Comparison of ENCODE assay signal across 8 mouse cellular contexts in the genomic region with DNA sequence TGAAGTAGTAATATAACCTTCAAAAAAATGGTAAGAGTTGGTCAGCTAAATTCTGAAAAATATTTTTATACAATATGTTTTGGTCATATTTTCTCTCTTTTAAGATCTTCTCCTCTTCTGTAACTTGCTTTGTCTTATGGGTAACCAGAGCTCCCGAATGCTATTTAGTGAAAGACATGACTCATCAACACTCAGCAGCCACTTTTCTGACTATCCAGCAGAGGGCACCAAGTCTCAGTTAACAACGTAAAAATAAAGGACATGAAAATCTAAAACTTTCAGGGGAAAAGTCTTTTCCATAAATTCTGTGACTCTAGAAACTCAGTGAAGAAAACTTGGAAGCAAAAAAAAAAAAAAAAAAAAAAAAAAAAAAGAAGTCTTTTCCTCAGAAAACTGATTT.
DNase-seq lines count a peak whose midpoint lies in the region; ATAC-seq lines count a peak whose summit lies in the region.

No protein-coding gene starts in this region.

- no peaks in the 10 kb centered on the region for H3K4me1 ChIP-seq in hindbrain, embryonic 16.5 days (ENCODE audit: control insufficient read depth, insufficient read depth, low read depth, low read length)
- H3K4me1 ChIP-seq in hindbrain, embryonic 10.5 days (replicated peaks): no peaks in the 10 kb centered on the region
- H3K4me1 ChIP-seq in neural tube, embryonic 11.5 days (ENCODE audit: control insufficient read depth, insufficient read depth, low read length): no peaks in the 10 kb centered on the region
- H3K4me1 ChIP-seq in neural tube, embryonic 15.5 days: no peaks in the 10 kb centered on the region
- H3K4me1 ChIP-seq in midbrain, embryonic 15.5 days: no peaks in the 10 kb centered on the region

- no peaks in the 10 kb centered on the region for H3K36me3 ChIP-seq in hindbrain, embryonic 16.5 days (ENCODE audit: control insufficient read depth, insufficient read depth, low read length)
- H3K36me3 ChIP-seq in hindbrain, embryonic 10.5 days: no peaks in the 10 kb centered on the region
- no peaks in the 10 kb centered on the region for H3K36me3 ChIP-seq in neural tube, embryonic 11.5 days (ENCODE audit: control insufficient read depth, insufficient read depth, low read length)
- H3K36me3 ChIP-seq in neural tube, embryonic 15.5 days: no peaks in the 10 kb centered on the region
- H3K36me3 ChIP-seq in midbrain, embryonic 15.5 days (replicated peaks): no peaks in the 10 kb centered on the region

- no peak for DNase-seq in hindbrain, embryonic 10.5 days (ENCODE audit: low spot score)
- DNase-seq in neural tube, embryonic 11.5 days (ENCODE audit: low spot score): peak; percentile 16
- DNase-seq in gastrocnemius, postnatal 4 days (ENCODE audit: low spot score in 2 of 2): no peak
- DNase-seq in heart, adult 9 months (ENCODE audit: low spot score in 2 of 2): no peak

- no peak overlapping the region for H3K27ac ChIP-seq in hindbrain, embryonic 16.5 days (ENCODE audit: low read depth, low read length)
- H3K27ac ChIP-seq in hindbrain, embryonic 10.5 days: no peak overlapping the region
- H3K27ac ChIP-seq in neural tube, embryonic 11.5 days (ENCODE audit: low read depth, low read length): no peak overlapping the region
- H3K27ac ChIP-seq in neural tube, embryonic 15.5 days (replicated peaks): no peak overlapping the region
- H3K27ac ChIP-seq in midbrain, embryonic 15.5 days: no peak overlapping the region

- no peaks in the 10 kb centered on the region for H3K9me3 ChIP-seq in hindbrain, embryonic 16.5 days (ENCODE audit: control insufficient read depth, low read length)
- no peaks in the 10 kb centered on the region for H3K9me3 ChIP-seq in hindbrain, embryonic 10.5 days
- no peaks in the 10 kb centered on the region for H3K9me3 ChIP-seq in neural tube, embryonic 11.5 days (ENCODE audit: control insufficient read depth, low read length)
- H3K9me3 ChIP-seq in neural tube, embryonic 15.5 days (replicated peaks): no peaks in the 10 kb centered on the region
- H3K9me3 ChIP-seq in midbrain, embryonic 15.5 days: no peaks in the 10 kb centered on the region

- H3K27me3 ChIP-seq in hindbrain, embryonic 16.5 days (replicated peaks; ENCODE audit: control insufficient read depth, insufficient read depth, low read length): no peaks in the 10 kb centered on the region
- H3K27me3 ChIP-seq in hindbrain, embryonic 10.5 days (ENCODE audit: insufficient read depth, poor library complexity, severe bottlenecking): no peaks in the 10 kb centered on the region
- H3K27me3 ChIP-seq in neural tube, embryonic 11.5 days (ENCODE audit: control insufficient read depth, insufficient read depth, low read length): no peaks in the 10 kb centered on the region
- no peaks in the 10 kb centered on the region for H3K27me3 ChIP-seq in neural tube, embryonic 15.5 days (replicated peaks)
- H3K27me3 ChIP-seq in midbrain, embryonic 15.5 days (replicated peaks): no peaks in the 10 kb centered on the region

- no peak overlapping the region for H3K4me3 ChIP-seq in hindbrain, embryonic 16.5 days (ENCODE audit: low read length)
- no peak overlapping the region for H3K4me3 ChIP-seq in hindbrain, embryonic 10.5 days
- no peak overlapping the region for H3K4me3 ChIP-seq in neural tube, embryonic 11.5 days (ENCODE audit: low read depth, low read length)
- H3K4me3 ChIP-seq in neural tube, embryonic 15.5 days (replicated peaks): no peak overlapping the region
- no peak overlapping the region for H3K4me3 ChIP-seq in midbrain, embryonic 15.5 days

- no peak overlapping the region for H3K4me2 ChIP-seq in hindbrain, embryonic 16.5 days (ENCODE audit: low read length)
- H3K4me2 ChIP-seq in neural tube, embryonic 11.5 days (ENCODE audit: low read depth): no peak overlapping the region
- H3K4me2 ChIP-seq in neural tube, embryonic 15.5 days: no peak overlapping the region
- no peak overlapping the region for H3K4me2 ChIP-seq in midbrain, embryonic 15.5 days

- ATAC-seq in hindbrain, embryonic 16.5 days: peak; percentile 63; the same call in 1 of the 2 replicates
- ATAC-seq in neural tube, embryonic 11.5 days (ENCODE audit: insufficient read depth, low FRiP score, low TSS enrichment): peak; percentile 61
- ATAC-seq in neural tube, embryonic 15.5 days (ENCODE audit: low FRiP score): no peak; the same call in 1 of the 2 replicates
- ATAC-seq in common myeloid progenitor, adult 5-6 weeks (replicated peaks; ENCODE audit: low read depth, poor library complexity, severe bottlenecking): peak; percentile 81
- 0 out of 2 replicates have a peak, but pooled peaks have one; percentile 67 for ATAC-seq in midbrain, embryonic 15.5 days (replicated peaks)

- 5% methylated on average over 2 of the region's 2 CpGs for WGBS in hindbrain, embryonic 16.5 days
- WGBS in hindbrain, embryonic 10.5 days: 21% methylated on average over 2 of the region's 2 CpGs
- WGBS in neural tube, embryonic 11.5 days: 31% methylated on average over 2 of the region's 2 CpGs
- WGBS in neural tube, embryonic 15.5 days: 8% methylated on average over 2 of the region's 2 CpGs
- 11% methylated on average over 2 of the region's 2 CpGs for WGBS in midbrain, embryonic 15.5 days

- no peak overlapping the region for H3K9ac ChIP-seq in hindbrain, embryonic 16.5 days (ENCODE audit: low read depth, low read length)
- no peak overlapping the region for H3K9ac ChIP-seq in neural tube, embryonic 11.5 days (ENCODE audit: low read length)
- no peak overlapping the region for H3K9ac ChIP-seq in neural tube, embryonic 15.5 days (replicated peaks)
- H3K9ac ChIP-seq in midbrain, embryonic 15.5 days: no peak overlapping the region
